Mouse (Mus musculus) testis, adult 2 months (tissue): Measurements from ENCODE around the gene Fpgs.

Experiments used
- CTCF ChIP-seq: fragments of 200-500 bp; IDR thresholded peaks from 2 replicates; pipeline ENCODE4 v1.5.1; 2012; ENCODE audit warnings: low read depth, mild to moderate bottlenecking, inconsistent platforms, low read length, moderate library complexity; ENCODE audit not compliant: control insufficient read depth, insufficient read depth, insufficient replicate concordance
- POLR2A ChIP-seq: fragments of 200-500 bp; IDR thresholded peaks from 2 replicates; pipeline ENCODE4 v1.6.1; 2012; ENCODE audit warnings: low read depth, mild to moderate bottlenecking, inconsistent platforms, low read length, moderate library complexity; ENCODE audit not compliant: control insufficient read depth

DNA sequence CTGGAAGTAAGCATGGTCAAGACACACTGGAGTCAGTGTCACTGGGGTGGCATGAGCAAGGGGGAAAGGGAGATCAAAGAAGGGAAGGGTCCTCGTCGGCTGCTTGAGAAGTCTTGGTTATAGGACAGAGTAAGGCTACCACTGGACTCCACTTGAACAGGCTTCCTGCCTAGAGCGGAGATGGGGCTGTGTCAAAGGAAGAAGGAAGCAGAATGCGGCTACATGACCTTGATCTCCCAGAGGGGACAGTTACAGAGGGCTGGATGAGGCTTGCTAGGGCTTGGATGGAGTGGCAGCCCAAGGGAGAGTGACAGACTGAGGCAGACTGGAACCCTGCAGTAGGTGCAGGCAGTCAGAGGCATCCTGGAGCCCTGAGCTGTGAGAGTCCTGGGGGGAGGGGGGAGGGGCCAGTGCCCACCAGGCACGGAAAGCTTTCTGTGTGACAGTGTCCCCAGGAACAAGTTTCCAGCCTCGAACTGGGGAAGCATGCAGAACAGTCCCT is 63.3 kb downstream of the Fpgs start:
- no peak for TF ChIP-seq POLR2A
- TF ChIP-seq CTCF = no peak
